In genomic region chr19:3851979-3852681, GRCm38 (mm10) we compare ENCODE assay signal across 8 mouse cellular contexts. TPM values are rescaled to one million over a fixed set of nuclear protein-coding genes. Genes with fewer than 3 reads are reported as not detected.
DNase-seq lines count a peak whose midpoint lies in the region; ATAC-seq and TF ChIP-seq lines count a peak whose summit lies in the region.

No protein-coding gene starts in this region.

- peaks cover 7% of the 10 kb centered on the region for H3K36me3 ChIP-seq in ES-Bruce4 (ENCODE audit: control insufficient read depth, insufficient read depth, low read length, poor library complexity, severe bottlenecking)
- peaks cover 15% of the 10 kb centered on the region for H3K36me3 ChIP-seq in forebrain, embryonic 10.5 days (replicated peaks)
- no peaks in the 10 kb centered on the region for H3K36me3 ChIP-seq in lung, embryonic 16.5 days (ENCODE audit: control insufficient read depth, insufficient read depth, low read length)

- intact Hi-C loops in heart, postnatal 14 days (cut with DNase I), result loop anchor here (5.0 kb wide), 1 partner anchor 85 kb away; the partner anchor contains the start of gene Unc93b1

- peak overlapping the region; percentile 65; the same call in 1 of the 2 replicates for H3K27ac ChIP-seq in ES-Bruce4 (ENCODE audit: insufficient read depth, low read length)
- H3K27ac ChIP-seq in bone marrow, adult 2 months (ENCODE audit: control insufficient read depth, insufficient read depth, low read depth, low read length, poor library complexity), result peak overlapping the region; percentile 91
- H3K27ac ChIP-seq in forebrain, embryonic 10.5 days, result peak overlapping the region; percentile 97
- peak overlapping the region; percentile 98 for H3K27ac ChIP-seq in lung, embryonic 16.5 days (ENCODE audit: low read length)

- peak overlapping the region; percentile 81 for H3K4me2 ChIP-seq in lung, embryonic 16.5 days (ENCODE audit: low read depth, low read length)

- no peaks in the 10 kb centered on the region for H3K9me3 ChIP-seq in ES-Bruce4 (replicated peaks; ENCODE audit: control insufficient read depth, insufficient read depth, low read length, poor library complexity, severe bottlenecking)
- no peaks in the 10 kb centered on the region for H3K9me3 ChIP-seq in forebrain, embryonic 10.5 days
- H3K9me3 ChIP-seq in lung, embryonic 16.5 days (ENCODE audit: control insufficient read depth, low read length), result no peaks in the 10 kb centered on the region

- DNase-seq in forebrain, embryonic 10.5 days (ENCODE audit: extremely low spot score, low spot score), result peak; percentile 75
- DNase-seq in heart, postnatal 14 days, result peak; percentile 64
- peak; percentile 29 for DNase-seq in layer of hippocampus, adult 9-11 months
- DNase-seq in right cerebral cortex, adult 2 months (ENCODE audit: low spot score in 2 of 2), result peak; percentile 40 to 52
- DNase-seq in urinary bladder, postnatal 14 days (ENCODE audit: low spot score), result peak; percentile 53

- ATAC-seq in lung, embryonic 16.5 days (ENCODE audit: low read depth), result peak; percentile 32

- WGBS in bone marrow, adult 2 months, result under 1% methylated on average over 73 of the region's 74 CpGs
- WGBS in forebrain, embryonic 10.5 days, result under 1% methylated on average over 74 of the region's 74 CpGs
- under 1% methylated on average over 59 of the region's 74 CpGs for WGBS in lung, embryonic 16.5 days

- TF ChIP-seq POLR2A in ES-Bruce4 (IDR thresholded peaks at IDR 0.05; ENCODE audit: insufficient read depth, low read length), result no peak
- TF ChIP-seq POLR2A in bone marrow, adult 2 months (IDR thresholded peaks at IDR 0.05; ENCODE audit: borderline replicate concordance, control insufficient read depth, low read depth, low read length), result no peak

- no peak for TF ChIP-seq CTCF in ES-Bruce4 (IDR thresholded peaks at IDR 0.05; ENCODE audit: low read depth, low read length)
- TF ChIP-seq CTCF in bone marrow, adult 2 months (IDR thresholded peaks at IDR 0.05; ENCODE audit: control insufficient read depth, insufficient read depth, low read length), result no peak

- peaks cover 2% of the 10 kb centered on the region for H3K4me1 ChIP-seq in ES-Bruce4 (ENCODE audit: control insufficient read depth, insufficient read depth, low read length)
- H3K4me1 ChIP-seq in bone marrow, adult 2 months (ENCODE audit: control insufficient read depth, insufficient read depth, low read length), result peaks cover 3% of the 10 kb centered on the region; the same call in 1 of the 2 replicates
- H3K4me1 ChIP-seq in forebrain, embryonic 10.5 days, result peaks cover 48% of the 10 kb centered on the region
- peaks cover 31% of the 10 kb centered on the region for H3K4me1 ChIP-seq in lung, embryonic 16.5 days (replicated peaks; ENCODE audit: control insufficient read depth, insufficient read depth, low read length)

- H3K4me3 ChIP-seq in ES-Bruce4 (ENCODE audit: low read depth, low read length), result peak overlapping the region; percentile 78
- peak overlapping the region; percentile 75 for H3K4me3 ChIP-seq in bone marrow, adult 2 months (replicated peaks; ENCODE audit: control insufficient read depth, low read depth, low read length)
- peak overlapping the region; percentile 88 for H3K4me3 ChIP-seq in forebrain, embryonic 10.5 days
- peak overlapping the region; percentile 88 for H3K4me3 ChIP-seq in lung, embryonic 16.5 days (ENCODE audit: low read length)

- H3K9ac ChIP-seq in ES-Bruce4 (ENCODE audit: low read depth, poor library complexity, severe bottlenecking), result peak overlapping the region; percentile 87
- peak overlapping the region; percentile 92 for H3K9ac ChIP-seq in lung, embryonic 16.5 days (ENCODE audit: low read length)

- H3K27me3 ChIP-seq in ES-Bruce4 (ENCODE audit: control insufficient read depth, insufficient read depth, low read length, poor library complexity, severe bottlenecking), result no peaks in the 10 kb centered on the region
- H3K27me3 ChIP-seq in forebrain, embryonic 10.5 days (ENCODE audit: poor library complexity, severe bottlenecking), result no peaks in the 10 kb centered on the region
- no peaks in the 10 kb centered on the region for H3K27me3 ChIP-seq in lung, embryonic 16.5 days (ENCODE audit: control insufficient read depth, insufficient read depth, low read depth, low read length)

- no peak for TF ChIP-seq EP300 in ES-Bruce4 (IDR thresholded peaks at IDR 0.05; ENCODE audit: insufficient read depth, low read depth, low read length)

RNA-seq across cellular contexts. Expression of gene Chka, which starts 0.6 kb away (rescaled TPM):
- polyA plus RNA-seq in ES-Bruce4 (2011; ENCODE audit: insufficient read depth, insufficient read length, low read depth, missing spikeins), result 142 and 148 TPM in 2 replicates
- 9.2 and 17.3 TPM in 2 replicates for polyA plus RNA-seq in bone marrow, adult 2 months (2011; ENCODE audit: insufficient read depth, insufficient read length, low replicate concordance, missing spikeins)
- 52.3 and 54.3 TPM in 2 replicates for polyA plus RNA-seq in forebrain, embryonic 10.5 days (2016; fragmentation: Nextera tagmentation; extraction: Ambion mirVana)
- 10 to 100 TPM; 15.1 to 15.7 TPM for total RNA-seq in heart, postnatal 14 days (2021)
- polyA plus RNA-seq in lung, embryonic 16.5 days (2015; fragmentation: Nextera tagmentation; extraction: Ambion mirVana), result 56.8 and 60.0 TPM in 2 replicates

RNA-seq across cellular contexts. Expression of gene Tcirg1, which starts 54.8 kb away (rescaled TPM):
- 25.2 and 30.0 TPM in 2 replicates for polyA plus RNA-seq in ES-Bruce4 (2011; ENCODE audit: insufficient read depth, insufficient read length, low read depth, missing spikeins)
- polyA plus RNA-seq in bone marrow, adult 2 months (2011; ENCODE audit: insufficient read depth, insufficient read length, low replicate concordance, missing spikeins), result 116 and 292 TPM in 2 replicates
- polyA plus RNA-seq in forebrain, embryonic 10.5 days (2016; fragmentation: Nextera tagmentation; extraction: Ambion mirVana), result 17.2 and 17.9 TPM in 2 replicates
- 10 to 100 TPM; 16.0 to 20.4 TPM for total RNA-seq in heart, postnatal 14 days (2021)
- 56.8 and 60.5 TPM in 2 replicates for polyA plus RNA-seq in lung, embryonic 16.5 days (2015; fragmentation: Nextera tagmentation; extraction: Ambion mirVana)

Comparison
In these comparisons a context has a peak if more than half of its experiments do, and no peak if none do; other contexts are left out.
1. Peak in every context shown above with its lines: DNase-seq, ATAC-seq, H3K4me3 ChIP-seq and H3K27ac ChIP-seq.